Mouse (Mus musculus) erythroblast, embryonic 14.5 days (primary cell): Measurements from ENCODE around the gene Rps6ka5.

ENCODE experiments used
- GATA1 ChIP-seq: IDR thresholded peaks from 2 replicates; pipeline ENCODE4 v1.6.1; 2012; ENCODE audit warnings: low read length, inconsistent platforms, mixed read lengths
- TAL1 ChIP-seq: IDR thresholded peaks from 3 replicates; pipeline ENCODE4 v1.6.1; 2012; ENCODE audit warnings: low read length, inconsistent platforms, mixed read lengths

DNA sequence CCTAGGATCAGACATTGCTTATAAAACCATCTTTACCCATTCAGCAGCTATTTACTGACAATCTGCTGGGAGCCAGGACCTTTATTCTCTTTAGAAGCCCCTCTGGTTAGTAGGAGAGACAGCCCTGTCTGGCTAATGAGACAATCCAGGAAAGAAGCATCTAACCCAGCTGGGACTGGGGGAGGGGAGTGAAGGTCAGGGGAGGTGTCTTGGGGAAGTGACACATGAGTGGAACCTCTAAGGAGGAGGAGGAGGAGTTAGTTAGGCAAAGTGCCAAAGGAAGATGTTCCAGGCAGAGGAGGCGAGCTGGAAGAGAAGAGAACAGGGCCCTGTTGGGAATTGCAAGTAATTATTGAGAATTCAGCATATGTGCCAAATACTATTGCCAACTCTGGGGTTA lies 26.9 kb upstream of the Rps6ka5 start:
- TF ChIP-seq TAL1 (no peak), GATA1 (no peak)
